Mouse (Mus musculus) liver, embryonic 11.5 days (tissue): ENCODE results near the gene Phf3. TPM values are rescaled to one million over a fixed set of nuclear protein-coding genes. Genes with fewer than 3 reads are reported as not detected.

Experiments
- ATAC-seq: fragments of 200-750 bp; cut with Nextera tagmentation; replicated peaks from 2 replicates; pipeline ENCODE4 v1.8.0; 2017; ENCODE audit warnings: moderate number of reproducible peaks, mild to moderate bottlenecking, moderate TSS enrichment, moderate library complexity; ENCODE audit not compliant: low FRiP score
- DNase-seq: peaks from one replicate; pipeline ENCODE4 v3.0.0-alpha.2; 2017; ENCODE audit warnings: low spot score
- H3K27ac ChIP-seq: fragments of 300-500 bp; sonication (generic); 2 replicates; pipeline ENCODE4 v1.5.1; 2014; ENCODE audit warnings: mild to moderate bottlenecking, low read depth, low read length, control low read depth
- H3K27me3 ChIP-seq: fragments of 300-500 bp; sonication (generic); replicated peaks from 2 replicates; pipeline ENCODE4 v1.6.1; 2014; ENCODE audit warnings: low read length, mixed read lengths; ENCODE audit not compliant: control insufficient read depth, insufficient read depth
- H3K36me3 ChIP-seq: fragments of 300-500 bp; sonication (generic); 2 replicates; pipeline ENCODE4 v1.6.1; 2014; ENCODE audit warnings: mild to moderate bottlenecking, low read length, moderate library complexity, mixed read lengths; ENCODE audit not compliant: control insufficient read depth, insufficient read depth
- H3K4me1 ChIP-seq: fragments of 300-500 bp; sonication (generic); replicated peaks from 2 replicates; pipeline ENCODE4 v1.6.1; 2014; ENCODE audit warnings: low read length, mixed read lengths; ENCODE audit not compliant: control insufficient read depth, insufficient read depth
- H3K4me2 ChIP-seq: fragments of 300-500 bp; sonication (generic); 2 replicates; pipeline ENCODE4 v1.6.1; 2014; ENCODE audit warnings: mild to moderate bottlenecking, control low read depth, moderate library complexity
- H3K4me3 ChIP-seq: fragments of 300-500 bp; sonication (generic); 2 replicates; pipeline ENCODE4 v1.5.1; 2014; ENCODE audit warnings: low read depth, low read length, control low read depth
- H3K9ac ChIP-seq: fragments of 300-500 bp; sonication (generic); 2 replicates; pipeline ENCODE4 v1.6.1; 2014; ENCODE audit warnings: low read depth, low read length, control low read depth
- H3K9me3 ChIP-seq: fragments of 300-500 bp; sonication (generic); 2 replicates; pipeline ENCODE4 v1.6.1; 2016; ENCODE audit warnings: low read length, inconsistent platforms, mixed read lengths; ENCODE audit not compliant: control insufficient read depth
- WGBS: fragments of 180-500 bp; shearing (Covaris S2); extraction: QIAGEN DNeasy Blood & Tissue Kit; methylation state at CpG from one replicate; pipeline ENCODE4 v1.1.7; 2014; 5-methylcytosine and 5-hydroxymethylcytosine counted together
- polyA plus RNA-seq: library from polyadenylated mRNA; unstranded; fragments of >200 nt; fragmentation: Nextera tagmentation; extraction: Ambion mirVana; gene quantifications from 2 replicates; pipeline ENCODE4 v1.2.1, GENCODE M21; 2014

Gene Phf3
- polyA plus RNA-seq, 1 experiment from 2014 or later, result 27.0 TPM

GRCm38 (mm10) chr1:30808101-30808699, 65.5 kb downstream of the Phf3 start:
- 78% methylated on average over 10 of the region's 10 CpGs for WGBS
- no peak overlapping the region for H3K27ac ChIP-seq

GRCm38 (mm10) chr1:30805688-30806285, 67.9 kb downstream of the Phf3 start:
- no peak for ATAC-seq
- H3K4me1 ChIP-seq, result no peaks in the 10 kb centered on the region
- no peak overlapping the region for H3K4me2 ChIP-seq
- 94% methylated on average over 11 of the region's 11 CpGs for WGBS
- H3K36me3 ChIP-seq, result peaks cover 33% of the 10 kb centered on the region
- H3K27ac ChIP-seq, result no peak overlapping the region
- no peaks in the 10 kb centered on the region for H3K9me3 ChIP-seq
- H3K4me3 ChIP-seq, result no peak overlapping the region
- H3K9ac ChIP-seq, result no peak overlapping the region
- no peaks in the 10 kb centered on the region for H3K27me3 ChIP-seq
- no peak for DNase-seq

More at GRCm38 (mm10) chr1:30808101-30808699, 65.5 kb downstream of the Phf3 start:
- ATAC-seq (no peak), DNase-seq (no peak)
- Histone ChIP-seq H3K36me3 (peaks cover 48% of the 10 kb centered on the region), H3K4me1 (no peaks in the 10 kb centered on the region), H3K9me3 (no peaks in the 10 kb centered on the region), H3K27me3 (no peaks in the 10 kb centered on the region), H3K9ac (no peak overlapping the region), H3K4me3 (no peak overlapping the region), H3K4me2 (no peak overlapping the region)

DNA sequence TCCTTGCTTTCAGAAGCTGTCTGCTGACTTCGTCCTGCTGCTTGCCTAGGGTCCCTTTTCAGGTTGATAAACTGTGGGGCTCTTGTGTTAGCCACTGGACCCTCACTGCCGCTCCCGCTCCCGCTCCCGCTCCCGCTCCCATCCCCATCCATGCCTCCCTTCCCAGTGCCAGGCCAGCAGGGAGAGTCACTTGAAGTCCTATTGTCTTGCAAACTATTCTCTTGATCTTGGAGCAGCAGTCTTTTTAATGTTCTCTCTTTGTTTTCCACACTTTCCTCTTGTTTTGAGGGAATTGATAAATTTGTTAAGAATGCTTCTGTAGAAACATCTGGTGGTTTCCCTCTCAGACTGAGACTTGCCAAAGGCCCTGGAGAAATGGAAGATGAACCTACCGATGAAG, 68.8 kb downstream of the Phf3 start:
- DNase-seq, result no peak
- H3K9me3 ChIP-seq, result no peaks in the 10 kb centered on the region
- no peak overlapping the region for H3K4me2 ChIP-seq
- H3K9ac ChIP-seq, result no peak overlapping the region
- H3K27ac ChIP-seq, result no peak overlapping the region
- H3K27me3 ChIP-seq, result no peaks in the 10 kb centered on the region
- H3K36me3 ChIP-seq, result peaks cover 33% of the 10 kb centered on the region
- 96% methylated on average over 7 of the region's 7 CpGs for WGBS
- no peaks in the 10 kb centered on the region for H3K4me1 ChIP-seq
- no peak for ATAC-seq
- H3K4me3 ChIP-seq, result no peak overlapping the region

GRCm38 (mm10) chr1:30801911-30802310, 71.8 kb downstream of the Phf3 start:
- Histone ChIP-seq H3K36me3 (peaks cover 23% of the 10 kb centered on the region), H3K27me3 (no peaks in the 10 kb centered on the region), H3K4me2 (no peak overlapping the region), H3K4me1 (no peaks in the 10 kb centered on the region), H3K9me3 (no peaks in the 10 kb centered on the region), H3K27ac (no peak overlapping the region), H3K4me3 (no peak overlapping the region), H3K9ac (no peak overlapping the region)
- ATAC-seq (no peak), DNase-seq (no peak)
- 94% methylated on average over 8 of the region's 8 CpGs for WGBS

DNA sequence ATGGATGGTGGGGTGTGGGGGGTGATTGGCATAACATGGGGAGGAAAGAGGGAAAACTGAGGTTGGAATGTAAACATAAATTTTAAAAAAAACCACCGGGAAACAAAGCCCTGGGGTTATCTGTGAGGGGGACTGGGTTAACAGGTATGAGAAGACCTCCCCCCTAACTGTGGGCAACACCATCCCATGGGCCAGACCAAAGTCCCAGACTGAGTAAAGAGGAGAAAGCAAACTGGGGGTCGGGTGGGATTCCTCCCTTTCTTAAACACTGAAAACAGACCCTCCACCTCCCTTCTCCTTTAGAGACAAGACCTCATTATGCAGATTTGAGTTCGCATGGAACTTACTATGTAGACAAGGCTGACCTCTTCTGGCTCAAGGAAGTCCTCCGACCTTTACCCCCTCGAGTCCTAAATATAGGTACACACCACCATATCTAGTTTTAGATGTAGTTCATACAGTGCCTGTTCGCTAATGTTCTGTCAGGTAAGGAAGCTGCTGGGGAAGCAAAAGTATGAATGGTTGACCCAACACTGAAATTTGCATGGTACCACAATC, 74.4 kb downstream of the Phf3 start:
- Histone ChIP-seq H3K27me3 (no peaks in the 10 kb centered on the region), H3K36me3 (peaks cover 8% of the 10 kb centered on the region), H3K4me2 (no peak overlapping the region), H3K4me1 (no peaks in the 10 kb centered on the region), H3K4me3 (no peak overlapping the region), H3K9ac (no peak overlapping the region), H3K9me3 (no peaks in the 10 kb centered on the region), H3K27ac (no peak overlapping the region)
- ATAC-seq (no peak), DNase-seq (no peak)
- 65% methylated on average over 6 of the region's 6 CpGs for WGBS

DNA sequence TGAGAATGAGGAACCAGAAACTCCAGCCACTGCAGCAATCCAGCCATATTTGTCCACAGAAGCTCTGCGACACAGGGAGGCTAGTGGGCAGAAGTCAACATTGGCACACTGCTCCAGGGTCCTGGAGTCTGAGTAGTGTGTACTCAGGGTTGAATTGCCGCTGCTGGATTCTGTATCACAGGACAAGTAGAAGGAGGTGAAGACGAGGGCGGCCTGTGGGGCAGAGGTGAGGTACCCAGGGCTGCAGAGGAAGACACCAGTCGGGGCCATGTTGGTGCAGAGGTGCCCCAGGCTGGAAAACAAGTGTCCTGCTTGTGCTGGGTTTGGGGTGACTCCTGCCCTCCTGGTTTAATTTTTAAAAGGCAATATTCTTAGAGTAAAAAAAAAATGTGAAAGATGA, 79.1 kb downstream of the Phf3 start:
- ATAC-seq, result no peak
- 79% methylated on average over 5 of the region's 5 CpGs for WGBS
- H3K4me2 ChIP-seq, result no peak overlapping the region

GRCm38 (mm10) chr1:30793357-30793883, 80.3 kb downstream of the Phf3 start:
- ATAC-seq, result no peak
- Histone ChIP-seq H3K9ac (no peak overlapping the region), H3K4me3 (no peak overlapping the region), H3K9me3 (no peaks in the 10 kb centered on the region), H3K4me2 (no peak overlapping the region), H3K36me3 (no peaks in the 10 kb centered on the region), H3K4me1 (no peaks in the 10 kb centered on the region), H3K27ac (no peak overlapping the region), H3K27me3 (no peaks in the 10 kb centered on the region)
- DNase-seq, result no peak
- 79% methylated on average over 7 of the region's 7 CpGs for WGBS

More for the DNA sequence above, 79.1 kb downstream of the Phf3 start:
- no peak overlapping the region for H3K4me3 ChIP-seq
- no peaks in the 10 kb centered on the region for H3K4me1 ChIP-seq
- no peaks in the 10 kb centered on the region for H3K27me3 ChIP-seq
- DNase-seq, result no peak
- no peaks in the 10 kb centered on the region for H3K36me3 ChIP-seq
- H3K9me3 ChIP-seq, result no peaks in the 10 kb centered on the region
- H3K27ac ChIP-seq, result no peak overlapping the region
- no peak overlapping the region for H3K9ac ChIP-seq

GRCm38 (mm10) chr1:30792935-30793334, 80.8 kb downstream of the Phf3 start:
- Histone ChIP-seq H3K9me3 (no peaks in the 10 kb centered on the region), H3K4me2 (no peak overlapping the region), H3K4me3 (no peak overlapping the region), H3K27ac (no peak overlapping the region), H3K4me1 (no peaks in the 10 kb centered on the region), H3K36me3 (no peaks in the 10 kb centered on the region), H3K27me3 (no peaks in the 10 kb centered on the region), H3K9ac (no peak overlapping the region)
- 58% methylated on average over 5 of the region's 5 CpGs for WGBS
- DNase-seq (no peak), ATAC-seq (no peak)

GRCm38 (mm10) chr1:30790220-30790619, 83.5 kb downstream of the Phf3 start:
- 85% methylated on average over 1 of the region's 1 CpGs for WGBS
- Histone ChIP-seq H3K27me3 (no peaks in the 10 kb centered on the region), H3K4me2 (no peak overlapping the region), H3K9me3 (no peaks in the 10 kb centered on the region), H3K27ac (no peak overlapping the region), H3K4me3 (no peak overlapping the region), H3K9ac (no peak overlapping the region), H3K36me3 (no peaks in the 10 kb centered on the region), H3K4me1 (no peaks in the 10 kb centered on the region)
- ATAC-seq (no peak), DNase-seq (no peak)
